In genomic region chr1:128070003-128070402, GRCm38 (mm10) we compare ENCODE assay signal across 24 mouse cellular contexts.
"Had no signal": no experiment of that assay in that cellular context is flagged by ENCODE, and none has a peak within 500 bp of the region (broad histone marks: within the 10 kb centered on the region; RNA-seq: fewer than 3 reads in every experiment).

No protein-coding gene starts in this region.

- DNase-seq: gastrocnemius, postnatal 14 days; gastrocnemius, postnatal 36 days; heart, adult 18-20 months; heart, postnatal 10 days; heart, postnatal 36 days; kidney, adult 11 months; kidney, adult 2 months; kidney, adult 9 months; kidney, postnatal 14 days; kidney, postnatal 36 days; layer of hippocampus, adult 9-11 months; layer of hippocampus, postnatal 36 days; left cerebral cortex, postnatal 4 days; liver, embryonic 13.5 days had no signal

- H3K36me3 ChIP-seq: hindbrain, embryonic 13.5 days; hindbrain, embryonic 15.5 days; limb, embryonic 15.5 days; liver, embryonic 15.5 days had no signal

- H3K27me3 ChIP-seq: hindbrain, embryonic 13.5 days; hindbrain, embryonic 15.5 days; kidney, embryonic 15.5 days; limb, embryonic 13.5 days; limb, embryonic 15.5 days; liver, embryonic 13.5 days; liver, embryonic 15.5 days had no signal

- H3K27ac ChIP-seq: hindbrain, embryonic 13.5 days; hindbrain, embryonic 15.5 days; hindbrain, postnatal 0 days; kidney, postnatal 0 days; limb, embryonic 13.5 days; limb, embryonic 15.5 days; liver, embryonic 15.5 days had no signal

- H3K9me3 ChIP-seq: hindbrain, embryonic 13.5 days; hindbrain, embryonic 15.5 days; kidney, embryonic 15.5 days; limb, embryonic 13.5 days; limb, embryonic 15.5 days; liver, embryonic 13.5 days; liver, embryonic 15.5 days had no signal

- H3K4me3 ChIP-seq: hindbrain, embryonic 13.5 days; hindbrain, embryonic 15.5 days; kidney, embryonic 15.5 days; limb, embryonic 13.5 days; limb, embryonic 15.5 days; liver, embryonic 13.5 days; liver, embryonic 15.5 days had no signal

- H3K4me2 ChIP-seq: heart, embryonic 11.5 days; hindbrain, embryonic 13.5 days; hindbrain, embryonic 15.5 days; kidney, embryonic 15.5 days; limb, embryonic 13.5 days; limb, embryonic 15.5 days; liver, embryonic 13.5 days; liver, embryonic 15.5 days had no signal

- H3K4me1 ChIP-seq: hindbrain, embryonic 13.5 days; hindbrain, embryonic 15.5 days; kidney, embryonic 15.5 days; limb, embryonic 13.5 days; limb, embryonic 15.5 days had no signal

- ATAC-seq: hindbrain, postnatal 0 days; intestine, embryonic 16.5 days had no signal

- H3K9ac ChIP-seq: hindbrain, embryonic 13.5 days; hindbrain, embryonic 15.5 days; kidney, embryonic 15.5 days; limb, embryonic 13.5 days; limb, embryonic 15.5 days; liver, embryonic 13.5 days; liver, embryonic 15.5 days had no signal
